Mouse (Mus musculus) lung, postnatal 25 days (tissue): ENCODE results near the gene Ephb4.

Source experiments
- DNase-seq: peaks from one replicate; pipeline ENCODE4 v3.0.0; 2022; ENCODE audit warnings: low spot score

Gene Ephb4

GRCm38 (mm10) chr5:137335066-137335465, 14.8 kb upstream of the Ephb4 start:
- DNase-seq, result no peak

- DNase-seq, result no peak
These were observed 12.7 kb upstream of the Ephb4 start for GRCm38 (mm10) chr5:137337190-137337589.

GRCm38 (mm10) chr5:137338256-137338655, 11.7 kb upstream of the Ephb4 start:
- peak; percentile 93 for DNase-seq

GRCm38 (mm10) chr5:137338663-137339289, 11.1 kb upstream of the Ephb4 start:
- DNase-seq, result peak; percentile 72

- peak; percentile 65 for DNase-seq
These were observed 10.5 kb upstream of the Ephb4 start for GRCm38 (mm10) chr5:137339290-137339979.

GRCm38 (mm10) chr5:137340222-137340621, 9.7 kb upstream of the Ephb4 start:
- DNase-seq, result no peak

- DNase-seq, result no peak
These were observed 7.4 kb upstream of the Ephb4 start for GRCm38 (mm10) chr5:137342407-137343012.

- DNase-seq, result no peak
These were observed 6.5 kb upstream of the Ephb4 start for GRCm38 (mm10) chr5:137343412-137343811.

- no peak for DNase-seq
These were observed 6.0 kb upstream of the Ephb4 start for GRCm38 (mm10) chr5:137343869-137344268.

GRCm38 (mm10) chr5:137345821-137346220, 4.1 kb upstream of the Ephb4 start:
- DNase-seq, result no peak

- DNase-seq, result no peak
These were observed 3.5 kb upstream of the Ephb4 start for GRCm38 (mm10) chr5:137346388-137346787.

- DNase-seq, result no peak
These were observed 2.9 kb upstream of the Ephb4 start for GRCm38 (mm10) chr5:137346983-137347382.

- no peak for DNase-seq
These were observed 2.1 kb upstream of the Ephb4 start for GRCm38 (mm10) chr5:137347856-137348255.

- DNase-seq, result peak; percentile 87
These were observed 1.2 kb upstream of the Ephb4 start for GRCm38 (mm10) chr5:137348482-137349383.

GRCm38 (mm10) chr5:137350205-137351057, 522 bp downstream of the Ephb4 start:
- DNase-seq, result no peak

GRCm38 (mm10) chr5:137351058-137351380, 1.1 kb downstream of the Ephb4 start:
- DNase-seq, result no peak

GRCm38 (mm10) chr5:137351394-137351793, 1.5 kb downstream of the Ephb4 start:
- no peak for DNase-seq

GRCm38 (mm10) chr5:137352011-137352975, 2.4 kb downstream of the Ephb4 start:
- peak; percentile 69 for DNase-seq

- DNase-seq, result no peak
These were observed 4.2 kb downstream of the Ephb4 start for GRCm38 (mm10) chr5:137354091-137354490.

- DNase-seq, result no peak
These were observed 8.5 kb downstream of the Ephb4 start for GRCm38 (mm10) chr5:137358382-137358781.
